Mouse (Mus musculus): ENCODE data around the gene Pacrg. TPM values are rescaled to one million over a fixed set of nuclear protein-coding genes. Genes with fewer than 3 reads are reported as not detected.

Pacrg gene
- total and polyA plus RNA-seq, 3 experiments: not detected

DNA sequence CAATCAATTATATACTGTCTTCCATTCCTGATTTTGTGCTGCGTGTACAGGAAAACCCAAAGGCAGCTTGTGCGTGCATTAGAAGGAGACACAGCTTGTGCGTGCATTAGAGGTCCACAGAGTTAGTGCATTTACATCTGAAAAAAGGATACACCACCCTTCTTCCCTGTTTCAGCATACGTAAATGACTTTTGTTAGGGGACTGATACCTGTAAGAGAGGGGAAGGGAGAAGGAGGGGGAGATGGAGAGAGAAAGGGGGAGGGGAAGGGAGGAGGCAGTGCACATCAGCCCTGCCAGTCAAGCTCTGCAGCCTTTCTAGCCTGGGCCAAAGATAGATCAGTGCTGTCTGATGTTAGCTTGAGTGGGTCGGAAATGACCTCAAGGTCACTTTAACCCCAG lies 164.6 kb downstream of the Pacrg start:
- no peak for TF ChIP-seq UBTF (IDR thresholded peaks at IDR 0.05; ENCODE audit: low read depth, low read length)
- TF ChIP-seq ZMIZ1 (IDR thresholded peaks at IDR 0.05; ENCODE audit: low read depth, low read length): no peak
- TF ChIP-seq USF2 (conservative IDR thresholded peaks at IDR 0.05; ENCODE audit: low read depth, low read length): no peak
- TF ChIP-seq JUN (IDR thresholded peaks at IDR 0.05; ENCODE audit: insufficient read depth, low read depth, low read length): no peak
- TF ChIP-seq MAX (IDR thresholded peaks at IDR 0.05; ENCODE audit: low read length): no peak
- TF ChIP-seq SMC3 (IDR thresholded peaks at IDR 0.05; ENCODE audit: low read depth, low read length): no peak
- TF ChIP-seq CTCF (conservative IDR thresholded peaks at IDR 0.05 in 1 of 2, IDR thresholded peaks at IDR 0.05 in 1 of 2; ENCODE audit: low read depth in 2 of 2, low read length in 2 of 2): no peak
- TF ChIP-seq E2F4 (IDR thresholded peaks at IDR 0.05; ENCODE audit: insufficient replicate concordance, low read depth, low read length): no peak
- no peak for TF ChIP-seq PAX5 (IDR thresholded peaks at IDR 0.05; ENCODE audit: low read length)
- TF ChIP-seq JUND (conservative IDR thresholded peaks at IDR 0.05; ENCODE audit: low read depth, low read length): no peak
- TF ChIP-seq MYC (IDR thresholded peaks at IDR 0.05; ENCODE audit: low read depth, low read length): no peak
- no peak for TF ChIP-seq MAZ (IDR thresholded peaks at IDR 0.05; ENCODE audit: low read depth, low read length)
- TF ChIP-seq IRF4 (IDR thresholded peaks at IDR 0.05; ENCODE audit: low read depth, low read length): no peak
- no peak for TF ChIP-seq MEF2A (IDR thresholded peaks at IDR 0.05; ENCODE audit: borderline replicate concordance, low read depth, low read length)
- no peak for TF ChIP-seq KAT2A (IDR thresholded peaks at IDR 0.05; ENCODE audit: insufficient replicate concordance, low read length)
- TF ChIP-seq HCFC1 (IDR thresholded peaks at IDR 0.05; ENCODE audit: low read depth, low read length): no peak
- DNase-seq (ENCODE audit: extremely low read depth): no peak
- Histone ChIP-seq H3K79me2 (replicated peaks; ENCODE audit: control insufficient read depth, extremely low read depth, insufficient read depth, poor library complexity, severe bottlenecking) (no peaks in the 10 kb centered on the region), H3K27me3 (replicated peaks) (no peaks in the 10 kb centered on the region), H3K36me3 (replicated peaks in 1 of 2; ENCODE audit: control insufficient read depth in 1 of 2, insufficient read depth in 1 of 2, low read length in 1 of 2) (no peaks in the 10 kb centered on the region), H3K27ac (ENCODE audit: insufficient read depth, low read depth) (no peak overlapping the region), H3K4me1 (ENCODE audit: control insufficient read depth in 1 of 2, insufficient read depth in 2 of 2) (no peaks in the 10 kb centered on the region), H3K9ac (ENCODE audit: insufficient read depth, low read depth) (no peak overlapping the region), H3K4me2 (ENCODE audit: insufficient read depth, low read depth, poor library complexity, severe bottlenecking) (no peak overlapping the region), H3K9me3 (replicated peaks; ENCODE audit: low read length) (no peaks in the 10 kb centered on the region), H3K4me3 (replicated peaks in 1 of 3; ENCODE audit: low read depth in 2 of 3, low read length in 2 of 3, poor library complexity in 1 of 3) (no peak overlapping the region)
- in situ Hi-C loops (cut with MboI; ENCODE audit: low pct_ligation_motif_present, low pct_unique_long_range_greater_than_20kb, low sequenced_read_pairs) (no loop called here), dilution Hi-C loops (cut with MboI; ENCODE audit: extremely low pct_ligation_motif_present, extremely low pct_unique_long_range_greater_than_20kb, low sequenced_read_pairs) (no loop called here)

DNA sequence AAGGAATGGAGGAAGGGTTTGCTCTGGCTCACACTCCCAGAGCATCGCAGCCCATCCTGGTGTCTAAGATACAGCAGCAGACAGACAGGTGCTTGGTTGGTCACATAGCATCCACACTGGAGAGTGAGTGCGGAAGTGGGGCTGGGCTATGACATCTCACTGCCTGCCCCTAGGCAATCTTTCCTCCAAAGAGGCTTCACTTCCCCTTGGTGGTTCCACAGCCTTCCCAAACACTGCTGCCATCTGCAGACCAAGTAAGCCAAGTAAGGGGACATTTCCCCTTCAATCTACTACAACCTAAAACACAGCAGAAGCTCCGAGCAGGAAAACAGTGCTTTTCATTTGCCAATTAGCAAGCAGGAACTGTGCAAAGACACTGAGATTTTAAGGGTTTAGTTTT lies 165.1 kb downstream of the Pacrg start:
- dilution Hi-C loops (cut with MboI; ENCODE audit: extremely low pct_ligation_motif_present, extremely low pct_unique_long_range_greater_than_20kb, low sequenced_read_pairs): no loop called here
- no peak overlapping the region for H3K4me3 ChIP-seq (replicated peaks in 1 of 3; ENCODE audit: low read depth in 2 of 3, low read length in 2 of 3, poor library complexity in 1 of 3)
- no peak overlapping the region for H3K9ac ChIP-seq (ENCODE audit: insufficient read depth, low read depth)
- H3K36me3 ChIP-seq (replicated peaks in 1 of 2; ENCODE audit: control insufficient read depth in 1 of 2, insufficient read depth in 1 of 2, low read length in 1 of 2): no peaks in the 10 kb centered on the region
- peak; percentile 9 for DNase-seq (ENCODE audit: extremely low read depth)
- no peaks in the 10 kb centered on the region for H3K27me3 ChIP-seq (replicated peaks)
- in situ Hi-C loops (cut with MboI; ENCODE audit: low pct_ligation_motif_present, low pct_unique_long_range_greater_than_20kb, low sequenced_read_pairs): no loop called here
- H3K79me2 ChIP-seq (replicated peaks; ENCODE audit: control insufficient read depth, extremely low read depth, insufficient read depth, poor library complexity, severe bottlenecking): no peaks in the 10 kb centered on the region
- H3K27ac ChIP-seq (ENCODE audit: insufficient read depth, low read depth): no peak overlapping the region
- TF ChIP-seq SMC3 (IDR thresholded peaks at IDR 0.05; ENCODE audit: low read depth, low read length): no peak
- no peak for TF ChIP-seq ZKSCAN1 (IDR thresholded peaks at IDR 0.05; ENCODE audit: borderline replicate concordance, low read depth, low read length)
- no peak for TF ChIP-seq ELF1 (IDR thresholded peaks at IDR 0.05; ENCODE audit: low read depth, low read length)
- peak; percentile 23; the same call in 1 of the 2 replicates for TF ChIP-seq RAD21 (IDR thresholded peaks at IDR 0.05; ENCODE audit: low read depth, low read length)
- TF ChIP-seq MAZ (IDR thresholded peaks at IDR 0.05; ENCODE audit: low read depth, low read length): no peak
- no peak for TF ChIP-seq CHD1 (IDR thresholded peaks at IDR 0.05; ENCODE audit: low read depth, low read length)
- TF ChIP-seq CTCF (conservative IDR thresholded peaks at IDR 0.05 in 1 of 2, IDR thresholded peaks at IDR 0.05 in 1 of 2; ENCODE audit: low read depth in 2 of 2, low read length in 2 of 2): peak in 1 of 2 experiments; percentile 27; a peak in 1 of 4 replicates
- no peak for TF ChIP-seq TCF12 (IDR thresholded peaks at IDR 0.05; ENCODE audit: low read depth, low read length)
- no peak for TF ChIP-seq JUND (conservative IDR thresholded peaks at IDR 0.05; ENCODE audit: low read depth, low read length)
- TF ChIP-seq NRF1 (IDR thresholded peaks at IDR 0.05; ENCODE audit: low read depth, low read length): no peak
- no peak overlapping the region for H3K4me2 ChIP-seq (ENCODE audit: insufficient read depth, low read depth, poor library complexity, severe bottlenecking)
- H3K9me3 ChIP-seq (replicated peaks; ENCODE audit: low read length): no peaks in the 10 kb centered on the region
- no peaks in the 10 kb centered on the region for H3K4me1 ChIP-seq (ENCODE audit: control insufficient read depth in 1 of 2, insufficient read depth in 2 of 2)
